Mouse (Mus musculus) kidney, adult 2 months (tissue): ENCODE results near the gene Rab25.

Experiments
- CTCF ChIP-seq: fragments of 200-500 bp; conservative IDR thresholded peaks from 2 replicates; pipeline ENCODE4 v1.5.1; 2011; ENCODE audit warnings: low read depth, mild to moderate bottlenecking, control low read depth, low read length, moderate library complexity, mixed read lengths; ENCODE audit not compliant: insufficient read depth, insufficient read length
- POLR2A ChIP-seq: fragments of 200-500 bp; IDR thresholded peaks from one replicate; pipeline ENCODE4 v1.6.1; 2011; ENCODE audit warnings: low read depth, low read length, control low read depth

- TF ChIP-seq POLR2A (no peak), CTCF (no peak)
Observed at GRCm38 (mm10) chr3:88511559-88511958, 36.5 kb downstream of the Rab25 start.
